Mouse (Mus musculus) gastrocnemius, adult 8-10 months (tissue): ENCODE results near the gene Hist1h4h. TPM values are rescaled to one million over a fixed set of nuclear protein-coding genes. Genes with fewer than 3 reads are reported as not detected.
"Not testable (repeated sequence)": the region's sequence is repeated elsewhere in the genome, so short reads cannot be mapped to it uniquely, and the experiment has no call there.

Experiments
- DNase-seq, 2 experiments: peaks; one replicate each; pipeline ENCODE4 v3.0.0; 2022; ENCODE audit warnings: low spot score in 2 of 2
- total RNA-seq, 4 experiments: library from RNA; stranded (reverse); gene quantifications; 2 replicates each; pipeline ENCODE4 v1.2.4; 2022

Hist1h4h gene
- total RNA-seq, 4 experiments from 2014 or later, result 131 to 174 (median 160) TPM

- no peak for DNase-seq
These were observed 23.5 kb downstream of the Hist1h4h start for GRCm38 (mm10) chr13:23554393-23554792.

GRCm38 (mm10) chr13:23554925-23555838 is 24.3 kb downstream of the Hist1h4h start:
- peak in 1 of 2 experiments; percentile 43 for DNase-seq

GRCm38 (mm10) chr13:23555839-23556416 is 25.1 kb downstream of the Hist1h4h start:
- DNase-seq, result no peak

- DNase-seq, result no peak
These were observed 26.1 kb downstream of the Hist1h4h start for GRCm38 (mm10) chr13:23556906-23557305.

GRCm38 (mm10) chr13:23560699-23561098 is 29.8 kb downstream of the Hist1h4h start:
- DNase-seq, result not testable (repeated sequence)

- not testable (repeated sequence) for DNase-seq
These were observed 30.7 kb downstream of the Hist1h4h start for GRCm38 (mm10) chr13:23561531-23561882.

- DNase-seq, result peak; percentile 84 to 88
These were observed 31.2 kb downstream of the Hist1h4h start, which contains the start of gene Hist1h3e for GRCm38 (mm10) chr13:23561883-23562659. Hist1h3e (minus strand) TSS chr13:23562369.

- no peak for DNase-seq
These were observed 32.0 kb downstream of the Hist1h4h start for GRCm38 (mm10) chr13:23562699-23563462.

GRCm38 (mm10) chr13:23564482-23564881 is 33.6 kb downstream of the Hist1h4h start:
- DNase-seq, result no peak

- not testable (repeated sequence) for DNase-seq
These were observed 39.6 kb downstream of the Hist1h4h start for GRCm38 (mm10) chr13:23570261-23571021.

GRCm38 (mm10) chr13:23571022-23571503 is 40.2 kb downstream of the Hist1h4h start, which contains the start of the genes Hist1h2ae and Hist1h2bg:
Hist1h2ae (minus strand) TSS chr13:23571220.
Hist1h2bg (plus strand) TSS chr13:23571396.
- no peak for DNase-seq

GRCm38 (mm10) chr13:23571504-23572217 is 40.8 kb downstream of the Hist1h4h start:
- not testable (repeated sequence) for DNase-seq

GRCm38 (mm10) chr13:23572218-23573033 is 41.6 kb downstream of the Hist1h4h start:
- no peak for DNase-seq

- not testable (repeated sequence) for DNase-seq
These were observed 42.4 kb downstream of the Hist1h4h start for GRCm38 (mm10) chr13:23573034-23573897.

- peak; percentile 30 to 64 for DNase-seq
These were observed 43.2 kb downstream of the Hist1h4h start, which contains the start of the genes Hist1h2bf and Hist1h2ad for GRCm38 (mm10) chr13:23573898-23574524. Hist1h2bf (minus strand) TSS chr13:23574196. Hist1h2ad (plus strand) TSS chr13:23574381.

GRCm38 (mm10) chr13:23574546-23575170 is 43.8 kb downstream of the Hist1h4h start:
- not testable (repeated sequence) for DNase-seq
